Mouse (Mus musculus) stomach, embryonic 14.5 days (tissue): ENCODE results near the gene Cdkl3. TPM values are rescaled to one million over a fixed set of nuclear protein-coding genes. Genes with fewer than 3 reads are reported as not detected.
"Not testable (repeated sequence)": the region's sequence is repeated elsewhere in the genome, so short reads cannot be mapped to it uniquely, and the experiment has no call there.

Experiments
- ATAC-seq: fragments of 200-750 bp; cut with Nextera tagmentation; 2 replicates; pipeline ENCODE4 v1.8.0; 2017; ENCODE audit warnings: low read depth, moderate TSS enrichment; ENCODE audit not compliant: insufficient number of reproducible peaks, insufficient read depth, low FRiP score
- H3K27ac ChIP-seq: fragments of 300-500 bp; sonication (generic); 2 replicates; pipeline ENCODE4 v1.5.1; 2014; ENCODE audit warnings: mild to moderate bottlenecking, low read length, moderate library complexity, mixed read lengths
- H3K27me3 ChIP-seq: fragments of 300-500 bp; sonication (generic); 2 replicates; pipeline ENCODE4 v1.6.1; 2014; ENCODE audit warnings: low read length, control low read depth, mixed read lengths; ENCODE audit not compliant: control insufficient read depth, insufficient read depth
- H3K36me3 ChIP-seq: fragments of 300-500 bp; sonication (generic); 2 replicates; pipeline ENCODE4 v1.6.1; 2014; ENCODE audit warnings: mild to moderate bottlenecking, control low read depth, low read length, moderate library complexity, mixed read lengths; ENCODE audit not compliant: control insufficient read depth, insufficient read depth
- H3K4me1 ChIP-seq: fragments of 300-500 bp; sonication (generic); 2 replicates; pipeline ENCODE4 v1.6.1; 2014; ENCODE audit warnings: low read length, control low read depth, mixed read lengths; ENCODE audit not compliant: control insufficient read depth, insufficient read depth
- H3K4me2 ChIP-seq: fragments of 300-500 bp; sonication (generic); replicated peaks from 2 replicates; pipeline ENCODE4 v1.6.1; 2014; ENCODE audit warnings: low read depth, low read length, control low read depth
- H3K4me3 ChIP-seq: fragments of 300-500 bp; sonication (generic); 2 replicates; pipeline ENCODE4 v1.5.1; 2014; ENCODE audit warnings: low read depth, low read length, control low read depth
- H3K9ac ChIP-seq: fragments of 300-500 bp; sonication (generic); replicated peaks from 2 replicates; pipeline ENCODE4 v1.6.1; 2014; ENCODE audit warnings: low read depth, mild to moderate bottlenecking, control low read depth, low read length, moderate library complexity, mixed read lengths
- H3K9me3 ChIP-seq: fragments of 300-500 bp; sonication (generic); 2 replicates; pipeline ENCODE4 v1.6.1; 2016; ENCODE audit warnings: low read depth, low read length, control low read depth; ENCODE audit not compliant: control insufficient read depth
- WGBS: fragments of 180-500 bp; shearing (Covaris S2); extraction: QIAGEN DNeasy Blood & Tissue Kit; methylation state at CpG from one replicate; pipeline ENCODE4 v1.1.7; 2014; 5-methylcytosine and 5-hydroxymethylcytosine counted together
- polyA plus RNA-seq: library from polyadenylated mRNA; unstranded; fragments of >200 nt; fragmentation: Nextera tagmentation; extraction: Ambion mirVana; gene quantifications from 2 replicates; pipeline ENCODE4 v1.2.1, GENCODE M21; 2014

Gene Cdkl3
- polyA plus RNA-seq, 1 experiment from 2014 or later: 9.3 TPM

DNA sequence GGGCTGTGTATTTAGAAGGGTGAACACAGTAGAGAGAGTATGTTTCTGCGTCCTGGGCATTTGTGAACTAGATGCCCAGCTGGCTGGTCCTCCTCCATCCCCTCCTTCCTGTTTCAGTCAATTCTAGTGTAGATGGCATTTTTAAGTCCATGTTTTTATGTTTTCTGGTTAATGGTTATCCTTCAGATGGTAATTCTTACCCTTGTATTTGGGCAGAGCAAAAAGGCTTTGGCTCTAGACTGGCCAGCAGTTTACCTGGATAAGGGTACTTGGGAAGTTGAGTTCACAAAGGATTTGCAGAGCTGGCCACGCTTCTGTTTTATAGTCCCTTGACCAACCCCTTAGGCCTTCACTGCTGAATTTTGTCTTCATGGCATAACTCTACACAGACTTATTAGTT lies 102.0 kb downstream of the Cdkl3 start:
- Histone ChIP-seq H3K4me1 (peaks cover 17% of the 10 kb centered on the region), H3K4me3 (no peak overlapping the region), H3K27ac (no peak overlapping the region), H3K36me3 (no peaks in the 10 kb centered on the region; the same call in 1 of the 2 replicates), H3K27me3 (no peaks in the 10 kb centered on the region), H3K9ac (no peak overlapping the region), H3K9me3 (no peaks in the 10 kb centered on the region), H3K4me2 (no peak overlapping the region)
- ATAC-seq: no peak
- 90% methylated on average over 2 of the region's 2 CpGs for WGBS

DNA sequence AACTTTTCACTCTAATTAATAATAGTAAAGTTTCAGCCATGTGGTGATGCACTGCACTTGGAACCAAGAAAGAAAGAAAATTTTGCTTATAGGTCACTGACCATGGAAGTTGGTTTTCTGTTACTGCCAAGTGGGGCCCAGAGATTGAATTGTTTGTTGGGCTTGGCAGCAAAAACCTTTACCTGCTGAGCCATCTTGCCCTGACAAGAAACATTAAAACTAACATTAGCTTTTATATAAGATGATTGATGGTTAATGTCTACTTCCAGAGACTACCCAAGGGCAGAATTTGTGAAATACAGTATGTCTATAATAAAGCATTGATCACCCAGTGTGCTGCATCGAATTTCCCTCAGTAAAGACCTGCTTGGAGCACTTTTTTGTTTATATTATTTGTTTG lies 102.4 kb downstream of the Cdkl3 start:
- no peaks in the 10 kb centered on the region; the same call in 1 of the 2 replicates for H3K36me3 ChIP-seq
- H3K9ac ChIP-seq: no peak overlapping the region
- H3K9me3 ChIP-seq: no peaks in the 10 kb centered on the region
- no peak for ATAC-seq
- no peaks in the 10 kb centered on the region for H3K27me3 ChIP-seq
- H3K27ac ChIP-seq: no peak overlapping the region
- peaks cover 13% of the 10 kb centered on the region; the same call in 1 of the 2 replicates for H3K4me1 ChIP-seq
- 84% methylated on average over 1 of the region's 1 CpGs for WGBS
- no peak overlapping the region for H3K4me3 ChIP-seq
- H3K4me2 ChIP-seq: no peak overlapping the region

DNA sequence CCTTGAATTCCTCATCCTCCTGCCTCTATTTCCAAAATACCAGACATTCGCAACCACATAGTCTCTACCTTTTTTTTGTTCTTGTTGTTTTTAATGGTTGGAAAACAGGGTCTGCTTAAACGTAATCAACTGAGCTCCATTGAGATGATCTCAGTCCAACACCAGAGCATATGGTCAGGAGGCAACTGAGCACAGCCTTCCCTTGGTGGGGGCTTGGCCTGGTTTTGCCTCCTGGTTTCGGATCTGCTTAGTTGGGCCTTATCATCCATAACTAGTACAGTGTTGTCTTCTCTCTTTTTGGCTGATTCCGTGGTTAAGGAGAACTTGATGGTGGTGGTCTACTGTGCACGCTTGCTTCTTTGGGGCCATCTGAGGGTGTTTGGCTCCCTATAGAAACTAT lies 104.8 kb downstream of the Cdkl3 start:
- no peak overlapping the region for H3K27ac ChIP-seq
- H3K27me3 ChIP-seq: no peaks in the 10 kb centered on the region
- 96% methylated on average over 5 of the region's 5 CpGs for WGBS
- no peak for ATAC-seq
- no peak overlapping the region for H3K4me2 ChIP-seq
- H3K9me3 ChIP-seq: no peaks in the 10 kb centered on the region
- peaks cover 7% of the 10 kb centered on the region; the same call in 1 of the 2 replicates for H3K4me1 ChIP-seq
- no peak overlapping the region for H3K9ac ChIP-seq
- H3K36me3 ChIP-seq: peaks cover 6% of the 10 kb centered on the region
- H3K4me3 ChIP-seq: no peak overlapping the region

DNA sequence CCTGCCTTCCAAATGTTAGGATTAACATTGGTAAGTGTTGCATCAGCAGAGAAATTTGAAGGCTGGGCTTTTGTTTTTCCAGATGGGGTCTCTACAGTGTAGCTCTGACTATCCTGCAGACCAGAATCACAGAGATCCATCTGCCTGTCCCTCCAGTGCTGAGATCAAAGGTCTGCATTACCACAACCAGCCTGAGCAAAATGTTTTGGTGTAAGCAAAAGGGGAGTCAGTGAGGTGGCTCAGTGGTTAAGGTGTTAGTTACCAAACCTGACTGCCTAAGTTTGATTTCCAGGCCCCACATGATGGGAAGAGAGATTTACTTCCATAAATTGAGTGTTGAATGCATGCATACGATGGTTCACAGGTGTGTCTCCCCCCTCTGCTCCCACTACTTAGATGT lies 105.4 kb downstream of the Cdkl3 start:
- Histone ChIP-seq H3K4me1 (peaks cover 3% of the 10 kb centered on the region; the same call in 1 of the 2 replicates), H3K4me3 (no peak overlapping the region), H3K9me3 (no peaks in the 10 kb centered on the region), H3K27ac (no peak overlapping the region), H3K4me2 (no peak overlapping the region), H3K9ac (no peak overlapping the region), H3K36me3 (peaks cover 11% of the 10 kb centered on the region), H3K27me3 (no peaks in the 10 kb centered on the region)
- WGBS: 73% methylated on average over 1 of the region's 1 CpGs
- ATAC-seq: no peak

DNA sequence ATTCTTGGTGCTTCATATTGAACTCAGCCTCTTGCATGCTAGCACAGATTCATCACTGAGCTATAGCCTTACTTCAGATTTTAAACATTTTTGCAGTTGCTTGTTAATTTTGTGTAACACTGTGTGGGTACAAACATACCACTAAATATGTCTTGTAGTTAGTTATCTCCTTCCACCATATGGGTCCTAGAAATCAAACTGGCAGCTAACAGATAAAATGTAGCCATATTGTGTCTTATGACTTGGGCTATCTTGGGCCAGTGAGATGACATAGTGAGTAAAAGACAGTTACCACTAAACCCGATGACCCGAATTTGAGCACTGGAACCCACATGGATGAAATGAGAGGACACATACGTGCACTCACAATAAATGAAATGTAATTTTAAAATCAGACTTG lies 111.5 kb downstream of the Cdkl3 start:
- Histone ChIP-seq H3K9ac (no peak overlapping the region), H3K4me1 (no peaks in the 10 kb centered on the region), H3K36me3 (peaks cover 66% of the 10 kb centered on the region), H3K4me2 (no peak overlapping the region), H3K4me3 (no peak overlapping the region), H3K27me3 (no peaks in the 10 kb centered on the region), H3K27ac (no peak overlapping the region), H3K9me3 (no peaks in the 10 kb centered on the region)
- WGBS: 92% methylated on average over 3 of the region's 3 CpGs
- ATAC-seq: no peak

DNA sequence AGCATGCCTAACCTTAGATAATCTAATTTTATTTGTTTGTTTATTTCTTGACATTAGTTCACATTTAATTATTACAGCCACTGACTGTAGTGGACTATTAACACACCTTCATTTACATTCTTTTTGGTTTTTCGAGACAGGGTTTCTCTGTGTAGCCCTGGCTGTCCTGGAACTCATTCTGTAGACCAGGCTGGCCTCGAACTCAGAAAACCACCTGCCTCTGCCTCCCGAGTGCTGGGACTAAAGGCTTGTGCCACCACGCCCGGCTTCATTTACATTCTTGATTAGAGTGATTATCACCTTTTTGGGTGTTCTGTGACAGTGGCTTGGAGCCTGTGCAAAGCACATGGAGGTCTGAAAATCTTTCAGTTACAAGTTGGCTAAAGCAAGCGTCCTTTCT lies 112.1 kb downstream of the Cdkl3 start:
- not testable (repeated sequence) for ATAC-seq, H3K4me2 ChIP-seq, H3K27ac ChIP-seq

DNA sequence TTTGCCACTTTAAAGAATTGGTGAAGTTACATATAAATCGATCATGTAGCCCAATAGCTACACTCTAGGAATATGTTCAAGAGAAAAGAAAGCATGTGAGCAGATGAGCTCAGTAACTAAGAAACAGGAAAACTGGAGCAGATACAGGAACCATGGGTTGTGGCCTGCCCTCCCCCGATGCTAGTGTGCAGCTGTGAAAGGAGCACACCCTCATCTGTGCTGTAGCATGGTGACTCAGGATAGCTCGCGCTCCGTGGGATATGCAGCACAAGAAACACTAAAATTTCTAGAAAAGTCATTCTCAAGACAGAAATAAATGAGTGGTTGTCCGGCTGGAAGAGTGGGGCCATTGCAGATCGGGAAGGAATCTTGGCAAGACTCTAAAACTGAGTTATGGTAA lies 113.1 kb downstream of the Cdkl3 start:
- no peaks in the 10 kb centered on the region for H3K4me1 ChIP-seq
- H3K36me3 ChIP-seq: peaks cover 81% of the 10 kb centered on the region
- no peak overlapping the region for H3K4me2 ChIP-seq
- WGBS: 94% methylated on average over 7 of the region's 7 CpGs
- no peak overlapping the region for H3K4me3 ChIP-seq
- no peak overlapping the region for H3K27ac ChIP-seq
- H3K9me3 ChIP-seq: no peaks in the 10 kb centered on the region
- no peak overlapping the region for H3K9ac ChIP-seq
- ATAC-seq: no peak
- no peaks in the 10 kb centered on the region for H3K27me3 ChIP-seq

More for the DNA sequence above, 112.1 kb downstream of the Cdkl3 start:
- H3K27me3 ChIP-seq, H3K9me3 ChIP-seq, H3K9ac ChIP-seq, H3K4me1 ChIP-seq, H3K4me3 ChIP-seq: not testable (repeated sequence)
- 90% methylated on average over 6 of the region's 6 CpGs for WGBS
- H3K36me3 ChIP-seq: peaks cover 71% of the 10 kb centered on the region

DNA sequence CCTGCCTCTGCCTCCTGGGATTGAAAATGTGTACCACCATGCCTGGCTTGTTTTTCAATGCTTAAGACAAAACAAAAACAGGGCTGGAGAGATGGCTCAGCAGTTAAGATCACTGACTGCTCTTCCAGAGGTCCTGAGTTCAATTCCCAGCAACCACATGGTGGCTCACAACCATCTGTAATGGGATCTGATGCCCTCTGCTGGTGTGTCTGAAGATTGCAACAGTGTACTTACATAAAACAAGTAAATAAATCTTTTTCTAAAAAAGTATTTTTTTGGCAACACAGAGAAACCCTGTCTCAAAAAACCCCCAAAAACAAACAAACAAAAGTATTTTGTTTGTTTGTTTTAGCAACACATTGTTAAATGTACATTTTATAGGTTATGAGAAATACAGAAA lies 116.4 kb downstream of the Cdkl3 start:
- ATAC-seq, H3K27me3 ChIP-seq: not testable (repeated sequence)
- H3K36me3 ChIP-seq: peaks cover 88% of the 10 kb centered on the region

DNA sequence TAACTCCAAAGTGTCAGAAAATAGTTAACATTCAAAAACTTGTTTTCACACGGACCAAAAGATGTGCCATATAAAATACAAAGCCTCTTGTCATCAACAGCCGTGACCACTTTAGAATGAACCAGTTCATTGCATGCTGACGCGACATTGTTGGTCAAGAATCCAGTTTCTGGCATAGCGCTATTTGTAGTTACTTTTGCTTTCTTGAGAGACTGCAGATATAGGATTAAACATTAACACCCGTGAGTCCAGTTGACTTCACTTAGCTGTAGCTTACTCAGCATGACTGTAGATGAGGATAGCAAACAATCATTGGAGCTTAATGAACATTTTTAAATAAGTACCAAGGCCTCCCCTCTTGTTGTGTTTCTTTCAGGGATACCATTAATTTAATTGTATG lies 118.0 kb downstream of the Cdkl3 start:
- Histone ChIP-seq H3K9me3 (no peaks in the 10 kb centered on the region), H3K36me3 (peaks cover 76% of the 10 kb centered on the region), H3K27me3 (no peaks in the 10 kb centered on the region), H3K27ac (no peak overlapping the region), H3K4me1 (no peaks in the 10 kb centered on the region), H3K9ac (no peak overlapping the region), H3K4me2 (no peak overlapping the region), H3K4me3 (no peak overlapping the region)
- no peak for ATAC-seq
- 84% methylated on average over 6 of the region's 6 CpGs for WGBS

More for the DNA sequence above, 116.4 kb downstream of the Cdkl3 start:
- H3K4me3 ChIP-seq, H3K9me3 ChIP-seq, H3K9ac ChIP-seq, H3K4me2 ChIP-seq, H3K4me1 ChIP-seq, H3K27ac ChIP-seq: not testable (repeated sequence)
